ENCODE assay signal across 8 mouse cellular contexts in genomic region chr11:98192901-98193805, GRCm38 (mm10). TPM values are rescaled to one million over a fixed set of nuclear protein-coding genes. Genes with fewer than 3 reads are reported as not detected.
DNase-seq lines count a peak whose midpoint lies in the region; ATAC-seq lines count a peak whose summit lies in the region.

Med1 (minus strand) TSS chr11:98193293.

- no peaks in the 10 kb centered on the region for H3K9me3 ChIP-seq in hindbrain, embryonic 15.5 days

- peak; percentile 96 for DNase-seq in T-cell, adult 2 months (ENCODE audit: low spot score)
- DNase-seq in cerebellum, postnatal 36 days, result peak; percentile 86 to 87
- peak; percentile 91 to 93 for DNase-seq in frontal cortex, postnatal 36 days (ENCODE audit: low spot score in 2 of 2)
- peak; percentile 89 for DNase-seq in left cerebral cortex, adult 11 months (ENCODE audit: low spot score)
- DNase-seq in lung, postnatal 4 days, result peak; percentile 94 to 95
- peak; percentile 93 for DNase-seq in retina, postnatal 7 days (ENCODE audit: low read depth, low spot score)
- peak; percentile 77 for DNase-seq in urinary bladder, adult 2 months (ENCODE audit: low spot score)

- peak; percentile 97 for ATAC-seq in hindbrain, embryonic 15.5 days (ENCODE audit: low FRiP score, low read depth)

- WGBS in hindbrain, embryonic 15.5 days, result under 1% methylated on average over 53 of the region's 53 CpGs

- H3K27ac ChIP-seq in hindbrain, embryonic 15.5 days (replicated peaks), result peak within 1 kb of the TSS; percentile 92

- H3K4me3 ChIP-seq in hindbrain, embryonic 15.5 days, result peak within 1 kb of the TSS; percentile 76

- peaks cover 23% of the 10 kb centered on the region for H3K4me1 ChIP-seq in hindbrain, embryonic 15.5 days (replicated peaks)

- no peaks in the 10 kb centered on the region for H3K27me3 ChIP-seq in hindbrain, embryonic 15.5 days

- H3K36me3 ChIP-seq in hindbrain, embryonic 15.5 days, result peaks cover 12% of the 10 kb centered on the region

- peak within 1 kb of the TSS; percentile 73 for H3K4me2 ChIP-seq in hindbrain, embryonic 15.5 days

- H3K9ac ChIP-seq in hindbrain, embryonic 15.5 days, result peak within 1 kb of the TSS; percentile 66

RNA-seq across cellular contexts. Expression of gene Med1, which starts in this region (rescaled TPM):
- 55.3 and 56.0 TPM in 2 replicates for polyA plus RNA-seq in hindbrain, embryonic 15.5 days (2015; fragmentation: Nextera tagmentation; extraction: Ambion mirVana)
- polyA plus RNA-seq in urinary bladder, adult 2 months (2012; rRNA removed), result 20.7 and 21.2 TPM in 2 replicates

Comparison
In these comparisons a context has a peak if more than half of its experiments do, and no peak if none do; other contexts are left out.
1. Peak in every context shown above with its lines: DNase-seq, ATAC-seq, H3K4me3 ChIP-seq and H3K27ac ChIP-seq.